Mouse (Mus musculus) liver, adult (tissue): ENCODE results near the gene Nfe2l3.

ENCODE experiments used
- GATA4 ChIP-seq: IDR thresholded peaks from 2 replicates; pipeline ENCODE4 v1.6.1; 2014; ENCODE audit warnings: mild to moderate bottlenecking, low read length; ENCODE audit not compliant: insufficient replicate concordance

Nfe2l3 gene

GRCm38 (mm10) chr6:51437665-51438064 is 5.2 kb downstream of the Nfe2l3 start:
- TF ChIP-seq GATA4: no peak

GRCm38 (mm10) chr6:51438826-51439330 is 6.4 kb downstream of the Nfe2l3 start:
- no peak for TF ChIP-seq GATA4

- no peak for TF ChIP-seq GATA4
These were observed 9.8 kb downstream of the Nfe2l3 start for GRCm38 (mm10) chr6:51442191-51442835.

DNA sequence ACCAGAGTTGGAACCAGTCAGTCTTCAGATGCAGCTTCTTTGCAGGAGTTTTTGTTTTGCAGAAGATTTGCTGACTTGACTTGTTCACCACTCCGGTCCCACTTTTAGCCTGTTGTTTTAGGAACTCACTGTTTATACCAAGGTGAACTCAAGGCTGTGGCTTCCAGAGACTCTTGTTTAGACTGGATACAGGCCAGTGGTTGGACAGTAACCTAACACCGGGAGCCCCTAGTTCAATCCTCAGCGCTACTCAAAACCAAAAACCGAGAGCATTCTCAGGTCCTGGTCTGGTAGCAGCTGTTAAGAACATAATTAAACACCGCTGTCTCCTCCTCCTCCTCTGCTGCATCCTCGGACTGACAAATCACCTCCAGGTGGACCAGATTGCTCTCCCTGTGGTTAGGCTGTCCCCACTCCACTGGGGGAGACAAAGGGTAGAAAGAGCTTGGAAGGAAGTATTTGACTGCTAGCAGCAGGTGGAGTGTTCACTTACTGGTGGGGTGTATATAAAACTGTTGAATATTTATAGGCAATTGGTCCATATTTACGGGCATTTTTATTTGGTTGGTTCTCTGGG is 20.5 kb downstream of the Nfe2l3 start:
- no peak for TF ChIP-seq GATA4

GRCm38 (mm10) chr6:51454949-51455348 is 22.5 kb downstream of the Nfe2l3 start:
- no peak for TF ChIP-seq GATA4

DNA sequence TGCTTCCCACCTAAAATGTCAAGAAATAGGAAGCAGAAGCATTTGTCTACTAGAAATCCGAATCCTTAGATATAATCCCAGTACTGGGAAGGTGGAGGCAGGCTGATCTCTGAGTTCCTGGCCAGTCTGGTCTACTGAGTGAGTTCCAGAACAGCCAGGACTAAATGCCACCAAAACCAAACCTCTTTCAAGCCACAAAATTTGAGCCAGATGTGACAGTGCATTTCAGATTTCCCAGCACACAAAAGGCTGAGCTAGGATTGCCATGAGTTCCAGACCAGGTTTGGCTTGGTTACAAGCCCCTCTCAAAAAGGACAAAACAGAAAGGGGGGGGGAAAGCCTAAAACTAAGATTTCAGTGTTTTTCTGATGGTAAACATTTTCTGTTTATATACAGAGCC is 23.7 kb downstream of the Nfe2l3 start:
- no peak for TF ChIP-seq GATA4

DNA sequence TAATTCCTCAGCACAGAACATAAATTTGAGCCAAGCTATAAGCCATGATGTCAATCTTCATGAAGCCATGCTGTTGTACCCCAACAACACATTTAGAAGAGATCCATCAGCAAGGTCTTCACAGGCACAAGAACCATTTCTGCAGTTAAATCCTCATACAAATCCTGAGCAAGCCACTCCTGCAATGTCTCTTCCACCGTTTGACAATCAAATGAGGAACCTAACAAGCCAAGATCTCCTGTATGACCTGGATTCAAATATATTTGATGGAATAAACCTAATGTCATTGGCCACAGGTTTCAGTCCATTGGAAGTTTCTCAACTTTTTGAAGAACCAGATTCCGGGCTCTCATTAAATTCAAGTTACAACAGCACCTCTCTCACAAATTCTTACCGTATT is 24.8 kb downstream of the Nfe2l3 start:
- no peak for TF ChIP-seq GATA4

- TF ChIP-seq GATA4: no peak
These were observed 25.4 kb downstream of the Nfe2l3 start for GRCm38 (mm10) chr6:51457770-51458387.

GRCm38 (mm10) chr6:51458925-51459312 is 26.4 kb downstream of the Nfe2l3 start:
- TF ChIP-seq GATA4: no peak

DNA sequence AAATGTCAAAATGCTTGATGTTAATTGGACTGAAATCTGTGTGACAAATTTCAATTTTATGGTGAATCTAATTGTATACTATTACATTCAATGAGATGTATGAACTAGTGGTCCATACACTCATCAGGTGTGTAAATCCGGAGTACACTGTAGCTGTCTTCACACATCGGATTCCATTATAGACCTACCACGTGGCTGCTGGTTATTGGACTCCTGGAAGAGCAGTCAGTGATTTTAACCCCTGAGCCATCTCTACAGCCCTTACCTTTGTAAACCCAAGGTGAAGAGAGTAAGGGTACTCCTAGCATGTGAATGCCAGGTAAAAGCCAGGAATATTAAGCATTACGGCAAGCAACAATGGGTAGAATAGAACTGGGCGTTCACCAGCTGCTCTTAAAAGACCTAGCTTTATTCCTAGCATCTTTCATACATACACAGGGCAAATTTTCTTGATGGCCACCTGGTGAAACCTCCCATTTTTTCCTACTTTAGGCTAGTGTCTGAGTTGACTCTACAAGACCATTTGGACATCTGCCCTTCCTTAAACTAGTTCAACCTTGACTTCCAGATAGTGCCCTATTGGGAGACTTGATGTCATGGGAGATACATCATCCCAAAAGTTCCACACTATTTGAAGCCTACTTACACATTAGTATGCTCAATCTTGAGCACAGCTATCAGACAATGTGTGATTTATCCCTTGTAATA is 27.0 kb downstream of the Nfe2l3 start:
- no peak for TF ChIP-seq GATA4

GRCm38 (mm10) chr6:51460021-51460360 is 27.5 kb downstream of the Nfe2l3 start:
- TF ChIP-seq GATA4: no peak

DNA sequence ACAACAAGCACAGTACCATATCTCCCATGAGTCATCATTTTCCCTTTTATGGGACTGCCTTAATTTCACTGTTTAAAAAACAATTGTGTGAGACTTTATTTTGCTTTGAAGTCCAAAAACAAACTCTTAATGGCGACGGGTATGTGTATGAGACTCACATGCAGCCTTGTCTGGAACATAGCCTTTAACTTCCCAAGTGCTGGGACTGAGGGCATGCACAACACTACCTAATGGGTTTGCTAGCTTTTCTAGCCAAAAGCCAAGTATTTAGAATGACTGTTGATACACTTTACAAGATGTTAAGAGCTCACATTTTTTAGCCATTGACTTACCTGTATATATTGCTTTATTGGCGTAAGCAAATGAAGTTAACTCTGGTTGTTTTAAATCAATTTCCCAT is 27.9 kb downstream of the Nfe2l3 start:
- TF ChIP-seq GATA4: no peak

DNA sequence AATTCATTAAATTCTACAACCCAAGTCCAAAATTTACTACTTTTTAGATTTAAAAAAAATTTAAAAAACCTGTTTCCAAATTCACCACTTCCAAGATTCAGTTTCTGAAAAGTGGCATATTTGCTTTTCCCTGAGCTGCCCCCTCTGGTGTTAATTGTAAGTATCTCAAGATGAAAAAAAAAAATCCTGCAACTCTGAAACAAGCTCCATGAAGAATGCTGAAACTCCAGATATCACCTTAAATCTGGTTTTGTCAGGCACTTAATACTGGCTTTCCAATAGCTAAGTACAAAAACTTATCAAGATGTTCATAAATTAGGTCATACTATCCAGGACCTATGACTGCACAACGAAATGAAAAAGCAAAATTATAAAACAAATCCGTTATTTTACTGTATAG is 35.2 kb downstream of the Nfe2l3 start:
- no peak for TF ChIP-seq GATA4

DNA sequence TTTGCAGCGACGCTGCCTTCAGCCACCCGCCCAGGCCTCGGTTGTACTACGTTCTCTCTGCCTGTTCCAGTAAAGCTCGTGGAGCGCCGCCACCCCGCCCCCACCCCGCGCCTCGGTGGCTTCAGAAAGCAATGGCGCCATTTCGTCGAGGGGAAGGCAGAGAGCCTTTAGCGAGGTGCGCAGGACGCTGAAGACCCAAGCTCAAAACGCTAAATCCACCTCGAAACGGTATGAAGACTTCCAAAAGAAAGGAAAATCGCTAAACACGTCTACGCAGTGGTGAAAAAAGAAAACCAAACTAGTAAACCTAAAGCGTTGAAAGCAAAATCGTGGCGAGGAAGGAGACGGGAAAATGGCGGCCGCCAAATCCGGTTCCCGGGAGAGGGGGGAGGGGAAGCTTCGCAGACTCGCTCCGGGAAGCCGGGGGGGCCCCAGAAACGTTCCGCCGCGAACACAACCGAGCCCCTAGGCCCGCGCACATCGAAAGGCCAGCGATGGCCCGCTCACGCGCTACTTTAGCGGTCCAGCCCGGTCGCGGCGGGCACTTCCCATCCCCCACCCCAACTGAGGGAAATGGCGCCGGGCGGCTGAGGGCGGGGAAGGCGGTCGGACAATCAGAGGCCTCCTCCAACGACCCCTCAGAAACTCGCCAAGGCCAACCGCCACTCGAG is 36.6 kb downstream of the Nfe2l3 start:
- TF ChIP-seq GATA4: no peak; the same call in 1 of the 2 replicates

GRCm38 (mm10) chr6:51469715-51470310 is 37.3 kb downstream of the Nfe2l3 start, which contains the start of gene Hnrnpa2b1:
Hnrnpa2b1 (minus strand) TSS chr6:51469894.
- TF ChIP-seq GATA4: no peak
